Mouse (Mus musculus) kidney, adult 8-10 months (tissue): ENCODE results near the gene Ceacam13.
"Not testable (repeated sequence)": the region's sequence is repeated elsewhere in the genome, so short reads cannot be mapped to it uniquely, and the experiment has no call there.

Experiments
- DNase-seq, 2 experiments: peaks; one replicate each; pipeline ENCODE4 v3.0.0; 2022

The Ceacam13 gene

GRCm38 (mm10) chr7:18009589-18009988, at the start of gene Ceacam13:
TSS of gene Ceacam13 (plus strand) at chr7:18009889.
- DNase-seq, result no peak

- DNase-seq, result no peak
These were observed 37.9 kb upstream of the Ceacam13 start, which contains the start of gene Ceacam11 for GRCm38 (mm10) chr7:17971824-17972223. TSS of gene Ceacam11 (plus strand) at chr7:17972124.

GRCm38 (mm10) chr7:18001131-18001530, 8.6 kb upstream of the Ceacam13 start:
- DNase-seq, result not testable (repeated sequence)

- DNase-seq, result no peak
These were observed 55.9 kb downstream of the Ceacam13 start, which contains the start of gene Ceacam12 for GRCm38 (mm10) chr7:18065629-18066028. TSS of gene Ceacam12 (plus strand) at chr7:18065929.
